Mouse (Mus musculus): ENCODE data around the gene Cept1. TPM values are rescaled to one million over a fixed set of nuclear protein-coding genes. Genes with fewer than 3 reads are reported as not detected.
"Not testable (repeated sequence)": the region's sequence is repeated elsewhere in the genome, so short reads cannot be mapped to it uniquely, and the experiment has no call there.

Gene Cept1
- 26.0 and 32.0 TPM in 2 replicates for total RNA-seq (2012; rRNA removed)
- polyA plus RNA-seq (2012; ENCODE audit: insufficient read depth in 1 of 2, insufficient read length in 2 of 2, low read depth in 1 of 2, low replicate concordance in 2 of 2, missing spikeins in 1 of 2), result 10 to 100 TPM in 1 of 2 experiments, not detected in 1; 15.9 TPM

DNA sequence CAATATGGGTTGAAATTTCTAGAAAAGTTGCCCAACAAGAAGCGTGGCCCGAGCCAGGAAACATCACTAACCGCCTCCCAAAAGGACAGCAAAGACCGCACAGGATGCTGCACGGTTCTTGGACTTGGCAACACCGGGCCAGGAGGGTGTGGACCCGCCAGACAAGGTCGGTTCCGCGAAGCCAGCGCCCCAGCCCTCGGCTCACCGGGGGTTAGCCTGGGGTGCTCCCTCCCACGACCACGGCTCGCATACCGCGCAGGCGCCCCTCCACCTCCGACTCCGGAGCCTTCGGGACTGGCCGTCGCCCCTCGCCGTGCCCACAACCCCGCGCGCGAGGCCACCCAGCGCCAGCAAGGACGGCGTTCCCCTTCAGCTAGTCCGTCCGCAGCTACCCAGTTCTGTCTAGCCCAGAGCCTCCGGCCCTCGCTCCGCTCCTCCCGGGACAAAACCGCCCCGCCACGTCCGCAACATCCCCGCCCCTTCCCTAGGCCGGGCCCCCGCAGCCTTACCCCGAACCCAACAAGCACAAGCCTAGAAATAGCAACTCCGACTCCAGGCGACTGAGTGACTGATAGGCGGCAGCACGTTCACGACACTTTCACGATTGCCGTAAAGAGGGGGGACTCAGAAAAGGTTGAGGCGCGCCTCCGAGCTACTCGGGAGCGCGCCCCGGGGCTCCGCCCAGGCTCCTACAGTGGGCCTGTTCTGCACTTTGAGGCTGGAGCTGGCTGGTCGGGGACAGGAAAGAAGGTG is at the start of gene Cept1, which contains the start of gene Dram2:
Gene Cept1, minus strand, starts transcription at position 632 of the 753 bp plus-strand sequence.
Gene Dram2, plus strand, starts transcription at position 628 of the 753 bp plus-strand sequence.
- TF ChIP-seq CTCF (IDR thresholded peaks at IDR 0.05 in 2 of 3, conservative IDR thresholded peaks at IDR 0.05 in 1 of 3; ENCODE audit: control insufficient read depth in 1 of 3, insufficient read depth in 1 of 3, low read depth in 2 of 3, low read length in 3 of 3, poor library complexity in 1 of 3, severe bottlenecking in 1 of 3) (no peak), NELFE (IDR thresholded peaks at IDR 0.05; ENCODE audit: low read depth, low read length) (peak; percentile 92), POLR2AphosphoS2 (IDR thresholded peaks at IDR 0.05; ENCODE audit: low read length) (peak; percentile 84), ETS1 (IDR thresholded peaks at IDR 0.05; ENCODE audit: low read depth, low read length) (peak; percentile 35; the same call in 1 of the 2 replicates), CHD1 (IDR thresholded peaks at IDR 0.05; ENCODE audit: low read depth, low read length) (no peak), NRF1 (IDR thresholded peaks at IDR 0.05; ENCODE audit: insufficient read depth, low read depth, low read length, poor library complexity, severe bottlenecking) (peak; percentile 58), KAT2A (conservative IDR thresholded peaks at IDR 0.05; ENCODE audit: low read depth, low read length) (peak; percentile 68), MEF2A (IDR thresholded peaks at IDR 0.05; ENCODE audit: extremely low read depth, insufficient replicate concordance, low read depth, low read length, poor library complexity, severe bottlenecking) (peak; percentile 41; the same call in 1 of the 2 replicates), ZC3H11A (IDR thresholded peaks at IDR 0.05; ENCODE audit: low read depth, low read length) (no peak), TCF12 (IDR thresholded peaks at IDR 0.05; ENCODE audit: low read depth, low read length) (peak; percentile 69), MYC (IDR thresholded peaks at IDR 0.05; ENCODE audit: low read depth, low read length) (no peak), SMC3 (IDR thresholded peaks at IDR 0.05; ENCODE audit: low read depth, low read length) (no peak), ZMIZ1 (IDR thresholded peaks at IDR 0.05; ENCODE audit: low read depth, low read length) (peak; percentile 90), MAZ (IDR thresholded peaks at IDR 0.05; ENCODE audit: low read depth, low read length) (peak; percentile 87), POLR2A (IDR thresholded peaks at IDR 0.05; ENCODE audit: control insufficient read depth in 1 of 2, insufficient read depth in 1 of 2, low read depth in 1 of 2, low read length in 2 of 2, poor library complexity in 1 of 2) (peak; percentile 83), TBP (IDR thresholded peaks at IDR 0.05; ENCODE audit: low read depth, low read length) (peak; percentile 81), HCFC1 (IDR thresholded peaks at IDR 0.05; ENCODE audit: low read depth, low read length) (peak; percentile 88)
- Histone ChIP-seq H3K4me3 (ENCODE audit: control insufficient read depth in 1 of 2, insufficient read depth in 1 of 2, low read depth in 2 of 2, low read length in 2 of 2) (peak within 1 kb of the TSS; percentile 87 to 99), H3K79me2 (ENCODE audit: control insufficient read depth, insufficient read depth, low read length, poor library complexity) (peaks cover 29% of the 10 kb centered on the region), H3K36me3 (ENCODE audit: control insufficient read depth in 1 of 2, insufficient read depth in 2 of 2, low read length in 2 of 2) (peaks cover 0 to 36% of the 10 kb centered on the region in 2 experiments; a peak in 2 of 4 replicates), H3K9ac (ENCODE audit: control insufficient read depth, low read depth, low read length, poor library complexity, severe bottlenecking) (peak within 1 kb of the TSS; percentile 87), H3K27ac (ENCODE audit: control insufficient read depth, low read depth, low read length) (peak within 1 kb of the TSS; percentile 70), H3K27me3 (ENCODE audit: control insufficient read depth in 1 of 2, insufficient read depth in 2 of 2, low read length in 2 of 2) (no peaks in the 10 kb centered on the region), H3K9me3 (replicated peaks; ENCODE audit: insufficient read depth, low read length) (no peaks in the 10 kb centered on the region), H3K4me1 (ENCODE audit: control insufficient read depth in 1 of 2, insufficient read depth in 2 of 2, low read length in 2 of 2) (peaks cover 16 to 22% of the 10 kb centered on the region in 2 experiments)
- peak; percentile 97 for DNase-seq (ENCODE audit: low read depth, low spot score)

DNA sequence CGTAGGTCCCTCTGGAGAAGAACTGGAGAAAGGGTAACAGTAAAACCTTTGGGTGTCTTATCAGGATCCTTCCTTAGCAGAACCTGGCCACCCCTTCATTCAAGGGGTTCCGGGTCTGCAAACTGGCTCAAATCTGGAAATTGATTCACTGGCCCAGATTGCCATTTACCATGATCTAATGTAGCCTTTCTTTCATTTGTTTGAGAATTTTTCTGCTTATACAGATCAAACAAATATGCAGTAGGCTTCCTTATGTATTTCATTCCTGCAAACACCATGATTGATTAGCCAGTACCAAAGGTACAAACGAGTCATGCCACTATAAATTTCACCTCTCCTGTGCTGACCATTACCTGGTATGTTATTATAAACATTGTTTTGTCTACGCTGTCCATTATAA is 46.0 kb upstream of the Cept1 start:
- not testable (repeated sequence) for H3K27ac ChIP-seq (ENCODE audit: control insufficient read depth, low read depth, low read length); DNase-seq (ENCODE audit: low read depth, low spot score); H3K27me3 ChIP-seq (ENCODE audit: control insufficient read depth in 1 of 2, insufficient read depth in 2 of 2, low read length in 2 of 2); H3K79me2 ChIP-seq (ENCODE audit: control insufficient read depth, insufficient read depth, low read length, poor library complexity); H3K36me3 ChIP-seq (ENCODE audit: control insufficient read depth in 1 of 2, insufficient read depth in 2 of 2, low read length in 2 of 2); H3K4me3 ChIP-seq (ENCODE audit: control insufficient read depth in 1 of 2, insufficient read depth in 1 of 2, low read depth in 2 of 2, low read length in 2 of 2); H3K9me3 ChIP-seq (replicated peaks; ENCODE audit: insufficient read depth, low read length); H3K9ac ChIP-seq (ENCODE audit: control insufficient read depth, low read depth, low read length, poor library complexity, severe bottlenecking); H3K4me1 ChIP-seq (ENCODE audit: control insufficient read depth in 1 of 2, insufficient read depth in 2 of 2, low read length in 2 of 2)

Measured in MEL (cell line).